8 mouse cellular contexts compared by ENCODE assay signal in genomic region chr7:19270509-19271237, GRCm38 (mm10). TPM values are rescaled to one million over a fixed set of nuclear protein-coding genes. Genes with fewer than 3 reads are reported as not detected.
A peak's percentile ranks its signal among the peaks of the same experiment; 100 is the strongest.
DNase-seq lines count a peak whose midpoint lies in the region; ATAC-seq and TF ChIP-seq lines count a peak whose summit lies in the region.

No protein-coding gene starts in this region.

- no peaks in the 10 kb centered on the region for H3K27me3 ChIP-seq in lung, embryonic 15.5 days
- H3K27me3 ChIP-seq in hindbrain, embryonic 11.5 days (ENCODE audit: control insufficient read depth, insufficient read depth, low read length) = no peaks in the 10 kb centered on the region
- no peaks in the 10 kb centered on the region for H3K27me3 ChIP-seq in liver, postnatal 0 days (ENCODE audit: insufficient read depth, low read length)

- TF ChIP-seq CTCF in liver, postnatal 0 days (IDR thresholded peaks at IDR 0.05; ENCODE audit: low read depth) = no peak

- H3K4me3 ChIP-seq in lung, embryonic 15.5 days = peak overlapping the region; percentile 75
- H3K4me3 ChIP-seq in hindbrain, embryonic 11.5 days (ENCODE audit: low read depth, low read length) = peak overlapping the region; percentile 99
- H3K4me3 ChIP-seq in liver, postnatal 0 days (ENCODE audit: low read depth, low read length) = peak overlapping the region; percentile 96

- no peak for TF ChIP-seq EP300 in liver, postnatal 0 days (IDR thresholded peaks at IDR 0.05; ENCODE audit: low read depth)

- under 1% methylated on average over 20 of the region's 21 CpGs for WGBS in lung, embryonic 15.5 days
- 0% methylated on average over 16 of the region's 21 CpGs for WGBS in hindbrain, embryonic 11.5 days
- 2% methylated on average over 18 of the region's 21 CpGs for WGBS in liver, postnatal 0 days (ENCODE audit: insufficient replicate concordance)

- ATAC-seq in lung, embryonic 15.5 days (ENCODE audit: borderline replicate concordance, extremely low read depth, low FRiP score, low TSS enrichment) = no peak
- no peak for ATAC-seq in hindbrain, embryonic 11.5 days (ENCODE audit: low FRiP score)
- ATAC-seq in liver, postnatal 0 days = no peak

- no peaks in the 10 kb centered on the region for H3K9me3 ChIP-seq in lung, embryonic 15.5 days
- no peaks in the 10 kb centered on the region for H3K9me3 ChIP-seq in hindbrain, embryonic 11.5 days (ENCODE audit: control insufficient read depth, low read length)
- no peaks in the 10 kb centered on the region for H3K9me3 ChIP-seq in liver, postnatal 0 days (ENCODE audit: low read length)

- H3K4me1 ChIP-seq in lung, embryonic 15.5 days = peaks cover 38% of the 10 kb centered on the region
- peaks cover 11% of the 10 kb centered on the region for H3K4me1 ChIP-seq in hindbrain, embryonic 11.5 days (replicated peaks; ENCODE audit: control insufficient read depth, insufficient read depth, low read length)
- peaks cover 38% of the 10 kb centered on the region for H3K4me1 ChIP-seq in liver, postnatal 0 days (ENCODE audit: insufficient read depth)

- peaks cover 6% of the 10 kb centered on the region; the same call in 1 of the 2 replicates for H3K36me3 ChIP-seq in lung, embryonic 15.5 days
- no peaks in the 10 kb centered on the region for H3K36me3 ChIP-seq in hindbrain, embryonic 11.5 days (ENCODE audit: control insufficient read depth, insufficient read depth, low read length)
- H3K36me3 ChIP-seq in liver, postnatal 0 days (replicated peaks; ENCODE audit: insufficient read depth, low read length) = 0 out of 2 replicates have a peak, but pooled peaks cover under 1% of the 10 kb centered on the region

- peak overlapping the region; percentile 95 for H3K4me2 ChIP-seq in lung, embryonic 15.5 days
- peak overlapping the region; percentile 97 for H3K4me2 ChIP-seq in hindbrain, embryonic 11.5 days (replicated peaks; ENCODE audit: low read depth, low read length)
- H3K4me2 ChIP-seq in liver, postnatal 0 days (ENCODE audit: low read depth, low read length) = peak overlapping the region; percentile 99

- H3K27ac ChIP-seq in lung, embryonic 15.5 days = peak overlapping the region; percentile 97
- peak overlapping the region; percentile 30; the same call in 1 of the 2 replicates for H3K27ac ChIP-seq in hindbrain, embryonic 11.5 days (ENCODE audit: low read depth, low read length)
- H3K27ac ChIP-seq in liver, postnatal 0 days (ENCODE audit: low read depth) = peak overlapping the region; percentile 94

- peak overlapping the region; percentile 86 for H3K9ac ChIP-seq in lung, embryonic 15.5 days
- H3K9ac ChIP-seq in hindbrain, embryonic 11.5 days (ENCODE audit: low read depth, low read length) = peak overlapping the region; percentile 87
- peak overlapping the region; percentile 90 for H3K9ac ChIP-seq in liver, postnatal 0 days (replicated peaks)

- no peak for DNase-seq in lung, postnatal 25 days (ENCODE audit: low spot score)
- peak; percentile 35 for DNase-seq in embryo, embryonic 10 days (ENCODE audit: low spot score)
- peak; percentile 44 for DNase-seq in hindbrain, embryonic 11.5 days (ENCODE audit: low spot score)
- peak; percentile 55 for DNase-seq in liver, postnatal 0 days
- peak; percentile 29 for DNase-seq in testis, postnatal 14 days (ENCODE audit: low spot score)
- no peak for DNase-seq in right cerebral cortex, postnatal 14 days
- no peak for DNase-seq in adrenal gland, adult 18-20 months (ENCODE audit: low spot score in 2 of 2)

RNA-seq across cellular contexts. Expression of gene Vasp, which starts 0.9 kb away (rescaled TPM):
- 115 TPM in 2 replicates for polyA plus RNA-seq in lung, embryonic 15.5 days (2015; fragmentation: Nextera tagmentation; extraction: Ambion mirVana)
- polyA plus RNA-seq in hindbrain, embryonic 11.5 days (2014; fragmentation: Nextera tagmentation; extraction: Ambion mirVana) = 29.2 and 50.2 TPM in 2 replicates
- 36.2 and 36.4 TPM in 2 replicates for polyA plus RNA-seq in liver, postnatal 0 days (2015; fragmentation: Nextera tagmentation; extraction: Ambion mirVana)
- total RNA-seq in adrenal gland, adult 18-20 months (2021) = 10 to 100 TPM; 42.9 to 56.4 TPM

RNA-seq across cellular contexts. Expression of gene Ppm1n, which starts 9.2 kb away (rescaled TPM):
- not detected in 2 replicates for polyA plus RNA-seq in lung, embryonic 15.5 days (2015; fragmentation: Nextera tagmentation; extraction: Ambion mirVana)
- 0.18 TPM in 1 of 2 replicates, not detected in the other for polyA plus RNA-seq in hindbrain, embryonic 11.5 days (2014; fragmentation: Nextera tagmentation; extraction: Ambion mirVana)
- 0.15 TPM in 1 of 2 replicates, not detected in the other for polyA plus RNA-seq in liver, postnatal 0 days (2015; fragmentation: Nextera tagmentation; extraction: Ambion mirVana)
- total RNA-seq in adrenal gland, adult 18-20 months (2021) = not detected

RNA-seq across cellular contexts. Expression of gene Rtn2, which starts 11.8 kb away (rescaled TPM):
- 10.6 and 11.4 TPM in 2 replicates for polyA plus RNA-seq in lung, embryonic 15.5 days (2015; fragmentation: Nextera tagmentation; extraction: Ambion mirVana)
- polyA plus RNA-seq in hindbrain, embryonic 11.5 days (2014; fragmentation: Nextera tagmentation; extraction: Ambion mirVana) = 49.6 and 52.1 TPM in 2 replicates
- 1.5 and 4.6 TPM in 2 replicates for polyA plus RNA-seq in liver, postnatal 0 days (2015; fragmentation: Nextera tagmentation; extraction: Ambion mirVana)
- total RNA-seq in adrenal gland, adult 18-20 months (2021) = 1 to 10 TPM; 5.0 to 8.6 TPM

RNA-seq across cellular contexts. Expression of gene Fosb, which starts 39.2 kb away (rescaled TPM):
- polyA plus RNA-seq in lung, embryonic 15.5 days (2015; fragmentation: Nextera tagmentation; extraction: Ambion mirVana) = 0.24 and 0.26 TPM in 2 replicates
- polyA plus RNA-seq in hindbrain, embryonic 11.5 days (2014; fragmentation: Nextera tagmentation; extraction: Ambion mirVana) = not detected in 2 replicates
- 0.06 TPM in 1 of 2 replicates, not detected in the other for polyA plus RNA-seq in liver, postnatal 0 days (2015; fragmentation: Nextera tagmentation; extraction: Ambion mirVana)
- total RNA-seq in adrenal gland, adult 18-20 months (2021) = 10 to 100 TPM; 15.9 to 23.2 TPM

RNA-seq across cellular contexts. Expression of gene Opa3, which starts 42.5 kb away (rescaled TPM):
- 33.2 and 34.6 TPM in 2 replicates for polyA plus RNA-seq in lung, embryonic 15.5 days (2015; fragmentation: Nextera tagmentation; extraction: Ambion mirVana)
- polyA plus RNA-seq in hindbrain, embryonic 11.5 days (2014; fragmentation: Nextera tagmentation; extraction: Ambion mirVana) = 42.2 and 42.4 TPM in 2 replicates
- 8.7 and 9.7 TPM in 2 replicates for polyA plus RNA-seq in liver, postnatal 0 days (2015; fragmentation: Nextera tagmentation; extraction: Ambion mirVana)
- 10 to 100 TPM; 40.8 to 56.7 TPM for total RNA-seq in adrenal gland, adult 18-20 months (2021)

Comparison
In these comparisons a context has a peak if more than half of its experiments do, and no peak if none do; other contexts are left out.
1. H3K27ac ChIP-seq: peak in every context shown above with its lines; median percentile 97 in lung, embryonic 15.5 days; 94 in liver, postnatal 0 days; 30 in hindbrain, embryonic 11.5 days.
2. DNase-seq: peak in embryo, embryonic 10 days (single experiment), hindbrain, embryonic 11.5 days (single experiment), liver, postnatal 0 days (single experiment) and testis, postnatal 14 days (single experiment); none in lung, postnatal 25 days (single experiment), right cerebral cortex, postnatal 14 days (single experiment) and adrenal gland, adult 18-20 months (0 of 2).
3. Peak in every context shown above with its lines, with median percentiles within 50 percentile points of each other: H3K4me2 ChIP-seq, H3K4me3 ChIP-seq and H3K9ac ChIP-seq.